Mouse (Mus musculus): ENCODE measurements around the gene Naalad2.
"Not testable (repeated sequence)": the region's sequence is repeated elsewhere in the genome, so short reads cannot be mapped to it uniquely, and the experiment has no call there.

Gene Naalad2

DNA sequence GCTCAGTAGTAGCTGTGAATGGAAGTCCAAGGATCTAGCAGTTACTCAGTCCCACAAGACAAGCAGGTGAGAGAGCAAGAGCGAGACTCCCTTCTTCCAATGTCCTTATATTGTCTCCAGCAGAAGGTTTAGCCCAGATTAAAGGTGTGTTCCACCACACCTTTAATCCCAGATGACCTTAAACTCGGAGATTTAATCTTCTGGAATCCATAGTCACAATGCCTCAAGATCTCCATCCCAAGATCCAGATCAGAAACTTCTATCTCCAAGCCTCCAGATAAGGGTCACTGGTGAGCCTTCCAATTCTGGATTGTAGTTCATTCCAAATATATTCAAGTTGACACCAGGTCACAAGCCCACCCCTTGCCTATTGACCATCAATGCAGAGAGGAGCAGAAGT, at the start of gene Naalad2:
TSS of gene Naalad2 (minus strand) at position 101 of the 400 bp plus-strand sequence.
- not testable (repeated sequence) for DNase-seq

DNA sequence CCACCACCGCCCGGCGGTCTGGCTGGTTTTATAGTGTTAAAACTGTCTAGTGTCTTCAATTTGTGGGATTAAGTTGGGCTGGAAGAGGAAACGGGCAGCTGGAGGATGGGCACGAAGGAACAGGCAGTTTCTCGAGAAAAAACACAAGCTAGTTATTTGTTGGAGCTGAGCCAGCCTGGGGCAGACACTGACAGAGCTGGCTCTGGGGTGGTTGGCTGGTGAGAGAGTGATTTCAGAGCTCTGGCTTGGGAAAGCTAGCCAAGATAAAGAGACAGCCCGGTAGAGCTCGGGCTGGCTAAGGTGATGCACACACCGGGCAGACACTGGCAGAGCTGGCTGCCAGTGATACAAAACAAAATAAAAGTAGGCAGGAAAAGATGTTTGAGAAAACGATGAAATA, 28.9 kb upstream of the Naalad2 start:
- DNase-seq, result no peak

DNA sequence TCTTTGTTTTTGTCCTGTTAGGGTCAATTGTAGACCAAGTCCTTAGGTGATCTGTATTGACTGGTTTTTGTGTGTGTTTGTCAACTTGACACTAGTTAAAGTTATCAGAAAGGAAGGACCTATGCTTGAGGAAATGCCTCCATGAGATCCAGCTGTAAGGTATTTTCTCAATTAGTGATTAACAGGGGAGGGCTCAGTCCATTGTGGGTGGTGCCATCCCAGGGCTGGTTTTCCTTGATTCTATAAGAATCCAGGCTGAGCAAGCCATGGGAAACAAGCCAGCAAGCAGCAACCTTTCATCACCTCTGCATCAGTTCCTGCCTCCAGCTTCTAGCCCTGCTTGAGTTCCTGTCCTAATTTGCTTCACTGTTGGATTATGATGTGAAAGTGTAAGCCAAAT, 27.6 kb upstream of the Naalad2 start, which contains the start of gene Mbd3l2:
TSS of gene Mbd3l2 (plus strand) at position 301 of the 400 bp plus-strand sequence.
- no peak for DNase-seq

DNA sequence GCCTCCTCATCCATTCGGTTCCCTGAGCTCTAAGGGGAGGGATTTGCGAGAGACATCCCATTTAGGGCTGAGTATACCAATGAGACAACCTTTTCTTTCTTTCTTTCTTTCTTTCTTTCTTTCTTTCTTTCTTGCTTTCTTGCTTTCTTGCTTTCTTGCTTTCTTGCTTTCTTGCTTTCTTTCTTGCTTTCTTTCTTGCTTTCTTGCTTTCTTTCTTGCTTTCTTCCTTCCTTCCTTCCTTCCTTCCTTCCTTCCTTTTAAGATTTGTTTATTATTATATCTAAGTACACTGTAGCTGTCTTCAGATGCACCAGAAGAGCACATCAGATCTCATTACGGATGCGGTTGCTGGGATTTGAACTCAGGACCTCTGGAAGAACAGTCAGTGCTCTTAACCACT, 9.6 kb upstream of the Naalad2 start:
- DNase-seq, result not testable (repeated sequence)

DNA sequence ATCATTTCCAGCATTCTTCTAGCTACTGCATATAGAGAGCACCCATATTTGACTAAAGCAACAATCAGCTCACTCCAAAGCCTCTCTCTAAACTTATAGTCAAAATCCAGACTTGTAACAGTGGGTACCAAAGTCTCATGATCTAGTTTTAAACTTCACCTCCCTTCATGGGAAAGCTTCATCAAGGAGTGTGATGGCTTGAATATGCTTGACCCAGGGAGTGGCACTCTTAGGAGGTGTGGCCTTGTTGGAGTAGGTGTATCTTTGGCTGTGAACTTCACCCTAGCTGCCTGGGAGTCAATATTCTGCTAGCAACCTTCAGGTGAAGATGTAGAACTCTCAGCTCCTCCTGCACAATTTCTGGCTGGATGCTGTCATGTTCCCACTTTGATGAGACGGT, 1.3 kb upstream of the Naalad2 start, which contains the start of gene Ubtfl1:
TSS of gene Ubtfl1 (plus strand) at position 301 of the 400 bp plus-strand sequence.
- no peak for DNase-seq

DNA sequence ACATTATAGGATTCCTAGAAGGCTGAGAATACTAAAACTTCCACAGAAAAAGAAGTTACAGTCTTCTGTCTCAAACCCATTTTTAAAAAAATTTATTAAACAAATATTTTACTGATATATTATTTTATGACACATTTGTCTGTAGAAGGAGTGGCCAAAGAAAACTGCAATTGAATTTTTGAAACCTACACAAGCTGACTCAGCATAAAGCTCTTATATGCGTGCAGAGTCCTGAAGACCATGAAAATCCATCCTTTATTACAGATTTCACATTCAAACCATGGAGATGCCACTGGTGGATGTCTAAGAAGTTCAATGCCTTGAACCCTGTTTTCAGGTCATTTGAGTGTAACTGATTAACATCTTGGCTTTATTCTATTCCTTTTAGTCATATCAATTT, 3.2 kb downstream of the Naalad2 start:
- no peak for DNase-seq

DNA sequence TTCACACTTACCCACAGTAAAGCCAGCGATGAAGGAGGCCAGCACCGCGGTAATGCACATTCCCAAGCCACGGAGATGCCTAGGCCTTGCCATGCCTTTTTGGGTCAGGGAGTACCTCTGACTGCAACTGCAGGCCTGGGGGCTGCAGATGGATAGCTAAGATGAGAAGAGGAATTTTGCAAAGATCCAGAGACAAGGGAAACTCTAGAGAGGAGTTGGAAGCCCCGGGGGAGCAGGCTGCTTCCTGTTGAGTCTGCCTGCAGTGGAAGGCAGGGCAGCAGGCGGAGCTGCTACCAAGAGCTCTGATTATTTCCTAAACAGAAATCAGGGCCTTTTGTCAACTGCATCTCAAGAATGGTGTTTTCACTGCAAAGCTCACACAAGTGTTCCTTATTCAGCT, 17.0 kb downstream of the Naalad2 start:
- peak; percentile 3 for DNase-seq

DNA sequence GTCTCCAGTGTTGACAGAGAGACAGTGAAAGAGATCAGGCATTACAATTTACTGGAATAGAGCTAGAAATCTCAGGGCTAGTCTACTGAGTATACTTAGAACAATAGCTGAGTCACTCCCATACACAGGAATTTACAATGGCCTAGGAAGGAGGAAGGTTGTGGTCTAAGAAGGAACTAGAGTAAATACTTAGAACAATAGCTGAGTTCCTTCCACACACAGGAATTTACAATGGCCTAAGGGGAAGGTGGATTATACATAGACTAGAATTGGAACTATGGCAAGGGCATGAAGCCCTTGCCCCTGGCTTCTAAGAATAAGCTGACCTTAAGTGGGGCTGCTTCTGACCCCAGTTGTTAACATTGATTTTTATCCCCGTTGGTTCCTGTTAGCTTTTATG, 29.8 kb downstream of the Naalad2 start:
- DNase-seq, result not testable (repeated sequence)

DNA sequence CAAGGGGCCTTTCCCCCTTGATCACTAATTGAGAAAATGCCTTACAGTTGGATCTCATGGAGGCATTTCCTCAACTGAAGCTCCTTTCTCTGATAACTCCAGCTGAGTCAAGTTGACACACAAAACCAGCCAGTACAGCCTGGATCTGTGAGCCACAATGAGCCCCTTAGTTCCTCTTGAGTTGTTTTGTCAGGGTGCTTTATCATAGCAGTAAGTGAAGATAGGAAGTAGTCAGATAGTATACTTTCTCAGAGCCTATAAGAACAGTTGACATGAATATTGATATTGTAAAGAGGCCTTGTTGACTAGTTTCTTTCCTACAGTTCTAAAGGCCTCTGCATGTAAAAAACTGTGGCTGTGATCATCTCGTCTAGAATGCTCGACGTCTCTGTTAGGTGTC, 82.8 kb downstream of the Naalad2 start:
- DNase-seq, result no peak

DNA sequence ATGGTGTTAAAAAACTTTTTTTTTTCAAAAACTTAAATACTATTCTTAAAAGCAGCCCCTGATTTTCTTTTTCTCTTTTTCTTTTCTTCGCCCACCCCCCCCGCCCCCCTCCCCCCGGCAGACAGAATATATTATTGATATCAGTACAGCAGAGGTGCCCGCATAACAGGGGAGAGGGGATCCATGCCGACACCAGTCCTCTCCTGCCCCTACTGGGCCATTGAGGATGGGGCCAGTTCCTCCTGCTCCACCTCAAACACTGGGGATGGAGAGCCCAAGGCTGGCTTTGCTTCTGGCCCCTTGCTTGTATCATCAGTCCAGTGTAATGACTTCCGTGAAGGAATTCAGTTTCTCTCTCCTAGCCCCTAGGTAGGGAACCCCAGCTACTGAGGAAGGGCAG, 104.5 kb downstream of the Naalad2 start:
- no peak for DNase-seq

DNA sequence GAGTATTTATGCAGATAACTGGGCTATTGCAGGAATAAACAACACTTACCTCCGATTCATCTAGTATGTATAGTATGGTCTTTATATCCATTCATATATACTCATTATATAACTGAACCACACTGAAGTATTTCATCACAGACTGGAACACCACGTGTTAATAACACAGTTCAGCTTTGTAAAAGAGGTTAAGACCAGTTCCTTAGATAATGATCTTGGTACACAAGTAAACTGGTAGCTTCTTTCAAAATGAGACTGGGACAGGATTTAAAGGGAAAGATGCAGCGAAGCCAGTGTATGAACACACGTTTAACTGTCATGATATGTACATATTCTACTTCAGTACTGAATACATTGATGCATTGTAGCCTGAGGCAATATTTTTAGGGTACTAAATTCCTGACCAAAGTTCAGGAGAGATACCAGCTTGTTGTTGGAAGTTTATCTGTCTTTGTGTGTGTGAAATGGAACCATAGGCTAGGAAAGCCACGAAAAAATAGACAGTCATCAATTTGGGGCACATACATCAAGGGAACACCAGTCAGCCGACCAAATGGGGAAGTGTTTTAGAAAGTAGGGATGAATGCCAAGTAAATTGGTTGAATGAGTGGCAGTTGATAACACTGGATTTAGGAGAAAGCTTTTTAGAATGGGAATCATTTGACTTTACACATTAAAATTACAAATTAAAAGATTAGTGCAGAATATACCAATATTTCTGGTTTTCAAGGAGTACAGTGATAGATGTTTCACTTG, 109.6 kb downstream of the Naalad2 start:
- DNase-seq, result no peak

DNA sequence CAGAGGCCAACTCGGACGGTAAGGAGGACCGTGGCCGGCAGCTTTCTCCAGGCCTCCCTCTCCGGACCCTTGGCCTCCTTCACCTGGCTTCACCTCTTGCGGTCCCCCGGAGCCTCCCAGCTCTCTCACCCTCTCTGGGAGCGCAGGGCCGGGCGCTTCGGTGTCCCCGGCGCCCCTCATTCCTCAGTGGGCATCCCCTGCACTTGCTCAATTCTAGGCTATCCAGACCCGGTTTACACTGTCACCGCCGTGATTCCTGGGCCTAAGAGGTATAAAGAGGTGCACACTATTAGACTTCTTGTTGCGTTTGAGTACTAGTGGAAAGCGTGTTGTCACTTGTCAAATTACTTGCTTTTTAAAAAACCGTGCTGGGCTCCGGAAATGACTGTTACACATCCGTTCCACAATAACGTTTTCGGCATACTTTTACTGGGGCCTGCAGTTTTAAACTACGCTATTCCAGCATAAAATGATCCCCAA, 110.3 kb downstream of the Naalad2 start:
- peak; percentile 42 for DNase-seq

DNA sequence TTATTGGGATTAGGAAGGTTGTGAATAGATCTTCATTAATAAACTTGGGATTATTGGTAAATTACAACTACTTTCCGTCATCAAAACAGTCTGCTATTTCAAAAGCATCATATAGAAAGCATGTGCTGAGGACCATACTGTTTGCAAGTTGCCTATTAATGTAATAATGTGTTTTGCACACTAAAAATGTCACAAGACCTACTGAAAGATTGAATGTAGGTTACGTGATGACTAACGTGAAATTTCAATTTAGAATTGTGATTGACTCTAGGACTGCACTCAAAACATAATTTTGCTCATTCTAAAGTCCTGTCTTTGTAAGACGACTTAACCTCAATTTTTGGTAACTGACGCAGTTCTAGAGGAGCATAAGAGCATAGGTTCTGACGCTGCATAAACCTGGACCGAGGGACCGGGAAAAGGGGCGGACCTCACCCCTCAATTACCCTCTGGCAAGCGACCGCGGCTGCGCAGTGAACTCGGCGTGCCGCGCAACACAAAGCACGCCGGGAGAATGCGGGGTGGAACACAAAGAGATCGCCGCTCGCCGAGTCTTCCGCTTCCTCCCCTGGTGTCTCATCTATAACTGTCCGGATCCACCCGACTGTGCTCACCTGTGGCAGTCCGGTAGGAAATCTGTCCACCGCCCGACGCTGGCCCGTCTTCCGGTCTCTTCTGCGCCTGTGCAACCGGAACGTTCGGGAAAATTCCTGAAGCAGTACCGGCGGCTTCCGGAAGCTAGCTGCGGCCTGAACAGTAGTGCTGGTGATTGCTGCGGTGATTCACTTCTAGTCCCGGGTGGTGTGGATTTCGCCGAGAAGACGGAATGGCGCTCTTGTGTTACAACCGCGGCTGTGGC, 111.0 kb downstream of the Naalad2 start, which contains the start of gene Chordc1:
TSS of gene Chordc1 (plus strand) at position 555 of the 859 bp plus-strand sequence.
- peak; percentile 92 for DNase-seq

DNA sequence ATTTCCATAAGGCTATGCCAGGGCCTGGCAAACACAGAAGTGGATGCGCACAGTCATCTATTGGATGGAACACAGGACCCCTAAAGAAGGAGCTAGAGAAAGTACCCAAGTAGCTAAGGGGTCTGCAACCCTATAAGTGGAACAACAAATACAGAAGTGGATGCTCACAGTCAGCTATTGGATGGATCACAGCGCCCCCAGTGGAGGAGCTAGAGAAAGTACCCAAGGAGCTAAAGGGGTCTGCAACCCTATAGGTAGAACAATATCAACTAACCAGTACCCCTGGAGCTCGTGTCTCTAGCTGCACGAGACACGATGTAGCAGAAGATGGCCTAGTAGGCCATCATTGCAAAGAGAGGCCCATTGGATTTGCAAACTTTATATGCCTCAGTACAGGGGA, 124.1 kb downstream of the Naalad2 start:
- DNase-seq, result not testable (repeated sequence)

DNA sequence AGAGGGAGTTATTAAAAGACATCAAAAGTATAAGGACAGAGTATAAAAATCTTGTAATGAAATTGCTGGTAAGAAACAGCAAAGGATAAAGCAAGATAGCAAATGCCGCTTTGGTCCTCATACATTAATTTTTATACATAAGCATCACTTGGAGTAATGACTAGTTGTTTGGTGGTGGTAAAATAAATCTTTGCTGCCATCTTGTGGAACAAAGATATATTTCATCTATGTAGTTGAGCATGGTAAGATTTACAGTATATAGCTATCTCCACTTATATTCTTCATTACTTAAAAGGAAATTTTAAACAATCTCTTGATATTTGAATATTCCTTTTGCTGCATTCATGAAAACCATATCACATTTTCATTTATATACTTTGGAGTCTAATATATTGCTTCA, 125.3 kb downstream of the Naalad2 start:
- no peak for DNase-seq

DNA sequence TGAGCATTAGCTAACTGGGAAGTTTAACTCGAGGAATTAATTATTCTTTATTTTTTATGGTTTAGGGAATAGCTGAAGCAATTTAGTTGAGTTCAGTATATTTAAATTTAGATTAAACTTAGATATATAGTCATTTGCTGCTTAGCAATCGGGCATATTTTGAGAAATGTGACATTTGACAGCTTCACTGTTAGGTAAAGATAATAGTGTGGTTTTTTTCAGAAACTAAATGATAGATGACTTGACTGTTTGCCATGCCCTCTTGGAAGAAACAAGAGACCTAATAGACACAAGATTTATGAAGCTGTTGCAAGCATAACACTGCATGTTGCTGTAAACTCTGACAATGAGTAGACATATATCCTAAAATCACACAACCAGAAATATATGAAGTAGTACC, 126.0 kb downstream of the Naalad2 start:
- DNase-seq, result no peak

DNA sequence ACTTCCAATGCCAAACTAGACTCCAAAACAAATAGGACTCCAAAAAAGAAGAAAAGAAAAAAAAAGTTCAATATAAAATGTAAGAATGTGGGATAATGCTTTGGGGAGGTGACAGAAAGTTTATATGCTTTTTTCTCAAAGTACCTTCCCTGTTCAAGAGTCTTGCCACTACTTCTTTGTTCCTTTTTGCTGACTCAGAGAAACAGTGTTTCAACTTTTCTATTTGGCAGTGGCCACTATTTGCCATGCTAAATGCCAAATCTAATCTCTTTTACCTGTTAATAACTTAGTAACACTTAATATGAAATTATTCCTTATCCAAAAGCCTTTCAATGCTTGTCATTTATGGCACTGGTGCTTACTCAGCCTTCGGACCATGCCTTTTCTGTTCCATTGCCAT, 126.9 kb downstream of the Naalad2 start:
- no peak for DNase-seq
